Mouse (Mus musculus) thymus, adult 2 months (tissue): ENCODE measurements around the gene Msantd3. TPM values are rescaled to one million over a fixed set of nuclear protein-coding genes. Genes with fewer than 3 reads are reported as not detected.

Experiments used
- DNase-seq: peaks from one replicate; pipeline ENCODE4 v3.0.0; 2021
- H3K27ac ChIP-seq: fragments of 200-500 bp; 2 replicates; pipeline ENCODE4 v1.5.1; 2012; ENCODE audit warnings: low read length, control low read depth; ENCODE audit not compliant: control insufficient read depth, insufficient read depth
- H3K27me3 ChIP-seq: fragments of 200-500 bp; 2 replicates; pipeline ENCODE4 v1.6.1; 2012; ENCODE audit warnings: mild to moderate bottlenecking, low read length, moderate library complexity, mixed read lengths; ENCODE audit not compliant: control insufficient read depth, insufficient read depth
- H3K36me3 ChIP-seq: fragments of 200-500 bp; 2 replicates; pipeline ENCODE4 v1.6.1; 2012; ENCODE audit warnings: mild to moderate bottlenecking, low read length, moderate library complexity; ENCODE audit not compliant: control insufficient read depth, insufficient read depth
- H3K4me1 ChIP-seq: fragments of 200-500 bp; replicated peaks from 2 replicates; pipeline ENCODE4 v1.6.1; 2012; ENCODE audit warnings: low read length; ENCODE audit not compliant: control insufficient read depth, insufficient read depth
- H3K4me3 ChIP-seq: fragments of 200-500 bp; 2 replicates; pipeline ENCODE4 v1.5.1; 2012; ENCODE audit warnings: mild to moderate bottlenecking, low read length, control low read depth, moderate library complexity; ENCODE audit not compliant: control insufficient read depth, insufficient read depth
- CTCF ChIP-seq: fragments of 200-500 bp; IDR thresholded peaks from 2 replicates; pipeline ENCODE4 v1.5.1; 2012; ENCODE audit warnings: mild to moderate bottlenecking, control low read depth, low read length, moderate library complexity, borderline replicate concordance; ENCODE audit not compliant: control insufficient read depth, poor library complexity, insufficient read depth; ENCODE audit errors: extremely low read depth
- POLR2A ChIP-seq: fragments of 200-500 bp; IDR thresholded peaks from 2 replicates; pipeline ENCODE4 v1.6.1; 2012; ENCODE audit warnings: mild to moderate bottlenecking, low read length, control low read depth, moderate library complexity; ENCODE audit not compliant: control insufficient read depth, poor library complexity, insufficient read depth; ENCODE audit errors: extremely low read depth
- WGBS: fragments of 180-500 bp; shearing (Covaris S2); methylation state at CpG from one replicate; pipeline ENCODE4 v1.1.7; 2018; 5-methylcytosine and 5-hydroxymethylcytosine counted together
- polyA plus RNA-seq: library from polyadenylated mRNA; depleted of rRNA; stranded (reverse); fragments of >200 nt; gene quantifications from 2 replicates; pipeline ENCODE4 v1.2.3, GENCODE M21; 2012

Gene Msantd3
- polyA plus RNA-seq, 1 experiment, result 1.2 TPM

DNA sequence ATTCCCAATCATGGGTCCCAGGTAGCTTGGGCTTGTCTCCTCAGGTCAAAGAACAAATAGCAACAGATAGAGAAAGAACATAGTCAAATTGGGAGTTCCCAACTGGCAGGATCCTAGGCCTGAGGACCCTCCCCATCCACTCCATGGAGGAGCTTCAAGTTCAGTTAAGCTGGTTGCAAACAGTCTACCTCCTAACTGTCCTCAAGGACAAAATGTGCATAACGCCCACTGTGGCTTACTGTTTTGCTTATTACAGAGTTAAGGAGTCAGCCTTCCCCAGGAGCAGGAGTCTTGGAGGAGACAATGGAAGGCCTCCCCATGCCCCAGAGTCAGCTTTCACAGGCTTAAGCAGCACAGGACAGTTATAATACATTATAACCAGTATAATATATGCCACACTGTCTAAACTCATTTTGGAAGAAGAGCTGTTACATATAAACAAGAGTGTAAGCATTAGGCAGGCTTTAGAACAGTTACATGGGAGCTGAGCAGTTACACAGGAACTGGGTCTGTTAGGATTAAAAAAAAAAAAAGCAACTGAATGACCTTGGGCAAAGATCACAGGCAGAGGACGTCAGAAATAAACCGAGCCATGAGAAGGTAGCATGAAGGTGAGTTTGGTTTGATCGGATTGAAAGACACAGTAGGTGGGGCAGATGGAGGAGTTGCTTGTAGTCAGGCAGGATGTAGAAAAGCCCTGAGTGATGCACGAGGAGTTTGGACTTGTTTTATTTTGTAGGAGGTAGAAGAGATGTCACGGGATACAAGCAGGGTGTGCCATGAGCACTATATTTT lies 3.5 kb downstream of the Msantd3 start:
- Histone ChIP-seq H3K27me3 (no peaks in the 10 kb centered on the region; the same call in 1 of the 2 replicates), H3K4me1 (peaks cover 9% of the 10 kb centered on the region), H3K27ac (no peak overlapping the region), H3K4me3 (no peak overlapping the region), H3K36me3 (no peaks in the 10 kb centered on the region)
- 91% methylated on average over 6 of the region's 6 CpGs for WGBS
- no peak for TF ChIP-seq POLR2A
- TF ChIP-seq CTCF, result no peak
- DNase-seq, result no peak

DNA sequence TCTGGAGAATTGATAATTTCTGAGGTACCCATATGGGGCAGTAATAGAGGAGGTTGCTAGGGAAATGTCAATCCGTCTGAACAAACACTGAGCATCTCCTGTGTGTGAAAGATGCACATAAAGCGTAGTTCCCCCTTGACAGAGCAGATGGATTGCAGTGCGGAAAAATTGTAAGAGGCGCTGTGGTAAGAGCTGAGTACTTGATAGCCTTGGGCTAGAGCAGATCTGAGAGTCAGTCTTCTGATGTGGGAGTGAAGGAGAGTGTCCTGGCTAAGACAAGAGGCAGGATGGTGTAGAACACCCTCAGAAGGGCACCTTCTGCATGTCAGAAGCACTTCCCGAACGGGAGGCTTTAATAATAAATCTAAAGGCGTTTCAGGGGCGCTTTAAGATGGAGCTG lies 4.4 kb downstream of the Msantd3 start:
- H3K36me3 ChIP-seq, result no peaks in the 10 kb centered on the region
- 98% methylated on average over 8 of the region's 8 CpGs for WGBS
- H3K4me1 ChIP-seq, result peaks cover 9% of the 10 kb centered on the region
- TF ChIP-seq CTCF, result no peak
- TF ChIP-seq POLR2A, result no peak
- no peak overlapping the region for H3K27ac ChIP-seq
- no peak for DNase-seq
- no peaks in the 10 kb centered on the region; the same call in 1 of the 2 replicates for H3K27me3 ChIP-seq
- H3K4me3 ChIP-seq, result no peak overlapping the region

DNA sequence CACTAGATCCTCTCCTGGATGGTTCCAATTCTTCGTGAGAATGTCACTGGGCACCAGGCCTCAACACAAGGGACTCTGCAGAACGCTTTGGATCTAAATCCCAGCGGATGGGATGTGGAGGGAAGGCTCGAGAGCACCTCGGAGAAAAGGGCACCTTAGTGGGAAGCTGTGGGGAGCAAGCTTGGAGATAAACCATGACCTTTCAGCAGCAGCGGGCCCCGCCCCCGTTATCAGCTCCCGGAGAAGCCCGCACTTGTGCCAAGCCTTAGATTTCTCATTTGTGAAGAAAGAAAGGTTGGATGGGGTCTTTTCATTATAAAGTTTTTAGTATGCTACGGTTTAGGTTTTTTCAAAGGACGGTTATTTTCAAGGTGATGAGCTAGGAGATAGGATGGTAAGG lies 6.2 kb downstream of the Msantd3 start:
- Histone ChIP-seq H3K36me3 (no peaks in the 10 kb centered on the region), H3K4me3 (no peak overlapping the region), H3K27ac (no peak overlapping the region), H3K4me1 (no peaks in the 10 kb centered on the region), H3K27me3 (no peaks in the 10 kb centered on the region; the same call in 1 of the 2 replicates)
- TF ChIP-seq POLR2A (no peak), CTCF (no peak)
- 91% methylated on average over 12 of the region's 12 CpGs for WGBS
- no peak for DNase-seq

DNA sequence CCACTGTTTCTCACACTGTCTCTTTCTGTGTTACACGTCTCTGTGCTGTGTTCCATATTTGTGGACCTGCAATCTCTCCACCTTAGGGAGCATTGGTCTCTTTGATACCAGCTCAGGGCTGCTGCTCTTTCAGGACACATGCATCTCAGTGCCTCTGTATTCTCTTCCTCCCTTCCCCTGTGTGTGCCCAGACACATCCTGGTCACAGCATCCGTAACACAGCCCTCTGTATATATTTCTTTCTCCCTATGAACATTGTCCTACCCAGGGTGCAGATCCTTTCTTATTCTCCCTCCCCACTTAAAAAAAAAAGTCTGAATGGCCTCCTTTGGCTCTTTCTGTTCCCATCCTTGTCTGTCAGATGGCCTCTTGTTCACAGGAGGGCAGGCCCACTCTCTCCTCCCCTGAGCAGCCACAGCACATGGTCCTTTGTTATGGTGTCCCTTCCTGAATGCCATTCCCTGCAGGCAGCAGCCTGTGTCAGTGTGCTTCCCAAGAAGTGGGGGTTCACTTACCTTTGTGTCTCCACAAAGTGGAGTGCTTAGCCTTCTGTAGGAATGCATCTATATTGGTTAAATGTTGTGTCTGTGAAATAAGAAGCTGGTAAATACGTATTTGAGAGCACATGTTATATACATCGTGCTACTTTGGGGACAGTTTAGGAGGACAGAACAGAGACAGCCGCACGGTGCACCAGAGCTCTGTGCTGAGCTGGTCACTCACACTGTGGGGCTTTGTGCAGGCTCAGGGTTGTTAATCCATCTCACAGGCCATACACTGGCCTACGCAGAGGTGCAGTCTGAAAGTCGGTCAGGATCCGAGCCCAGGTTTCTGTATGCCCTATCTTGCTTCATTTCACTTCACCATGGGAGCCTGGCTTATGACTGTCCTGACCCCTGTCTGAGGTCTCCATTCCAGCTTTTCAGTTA lies 7.1 kb downstream of the Msantd3 start:
- no peaks in the 10 kb centered on the region for H3K4me1 ChIP-seq
- no peak overlapping the region for H3K4me3 ChIP-seq
- no peak for DNase-seq
- no peak overlapping the region for H3K27ac ChIP-seq
- TF ChIP-seq CTCF, result no peak
- no peak for TF ChIP-seq POLR2A
- H3K27me3 ChIP-seq, result no peaks in the 10 kb centered on the region
- WGBS, result 95% methylated on average over 9 of the region's 9 CpGs
- no peaks in the 10 kb centered on the region for H3K36me3 ChIP-seq

DNA sequence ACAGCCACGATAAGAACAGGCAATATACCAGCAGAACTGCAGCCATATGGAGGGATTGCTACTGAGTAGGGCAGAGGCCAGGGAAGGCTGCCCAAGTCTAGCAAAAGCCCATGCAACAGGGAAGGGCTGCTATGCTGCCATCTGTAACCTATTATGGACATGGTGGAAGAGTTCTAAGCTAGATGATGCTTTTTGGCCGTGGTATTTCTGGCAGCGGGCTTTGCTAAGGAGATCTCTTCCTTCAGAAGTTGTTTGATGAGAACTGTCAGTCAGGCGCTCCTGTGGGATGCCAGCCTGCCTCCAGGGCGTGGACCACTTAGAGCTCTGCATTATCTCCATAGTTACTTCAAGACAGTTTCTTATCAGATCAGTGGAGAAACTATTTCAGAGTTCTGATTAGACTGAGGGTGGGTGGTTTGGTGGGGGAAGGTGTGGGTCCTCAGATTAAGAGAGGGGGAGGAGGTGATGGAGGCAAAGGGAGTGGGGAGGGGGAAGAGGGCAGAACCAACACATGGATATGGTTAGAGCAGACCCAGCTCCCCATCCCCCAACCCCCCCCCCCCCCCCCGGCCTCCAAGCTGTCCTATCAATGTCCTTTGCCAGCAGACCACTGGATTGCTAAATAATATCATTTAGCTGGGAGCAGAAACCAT lies 8.8 kb downstream of the Msantd3 start:
- H3K27ac ChIP-seq, result no peak overlapping the region
- 90% methylated on average over 6 of the region's 6 CpGs for WGBS
- no peaks in the 10 kb centered on the region for H3K36me3 ChIP-seq
- H3K27me3 ChIP-seq, result no peaks in the 10 kb centered on the region
- H3K4me1 ChIP-seq, result peaks cover under 1% of the 10 kb centered on the region; the same call in 1 of the 2 replicates
- TF ChIP-seq CTCF (no peak), POLR2A (no peak)
- no peak for DNase-seq
- no peak overlapping the region for H3K4me3 ChIP-seq

DNA sequence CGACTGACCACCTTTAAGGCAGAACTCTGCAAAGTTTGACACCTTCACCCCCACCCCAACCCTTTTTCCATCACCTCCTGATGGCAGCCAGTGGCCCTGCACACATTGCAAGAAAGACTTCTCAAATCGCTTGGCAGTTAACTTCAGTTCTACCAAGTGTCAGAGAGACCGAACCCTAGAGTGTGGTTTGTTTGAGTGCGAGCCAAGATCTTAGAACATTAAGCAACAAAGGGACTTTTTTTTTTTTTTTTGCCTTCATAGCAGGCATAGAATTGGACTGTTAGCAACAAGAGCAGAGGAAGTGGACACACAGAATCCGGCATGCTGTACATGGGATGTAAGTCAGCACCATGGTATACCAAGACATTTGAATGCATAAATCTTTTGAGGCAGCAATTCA lies 9.9 kb downstream of the Msantd3 start:
- DNase-seq, result no peak
- no peak overlapping the region for H3K27ac ChIP-seq
- peaks cover 5% of the 10 kb centered on the region for H3K4me1 ChIP-seq
- TF ChIP-seq POLR2A (no peak), CTCF (no peak)
- no peaks in the 10 kb centered on the region for H3K36me3 ChIP-seq
- 29% methylated on average over 5 of the region's 5 CpGs for WGBS
- no peaks in the 10 kb centered on the region for H3K27me3 ChIP-seq
- H3K4me3 ChIP-seq, result no peak overlapping the region
